Mouse (Mus musculus) lung, embryonic 16.5 days (tissue): ENCODE data around the gene Synpo2l. TPM values are rescaled to one million over a fixed set of nuclear protein-coding genes. Genes with fewer than 3 reads are reported as not detected.

ENCODE experiments used
- ATAC-seq: fragments of 200-750 bp; cut with Nextera tagmentation; 2 replicates; pipeline ENCODE4 v1.8.0; 2017; ENCODE audit warnings: low read depth, mild to moderate bottlenecking, moderate library complexity
- H3K27ac ChIP-seq: fragments of 300-500 bp; sonication (generic); 2 replicates; pipeline ENCODE4 v1.5.1; 2014; ENCODE audit warnings: mild to moderate bottlenecking, control low read depth, low read length
- H3K27me3 ChIP-seq: fragments of 300-500 bp; sonication (generic); 2 replicates; pipeline ENCODE4 v1.6.1; 2014; ENCODE audit warnings: low read depth, low read length, mixed read lengths; ENCODE audit not compliant: control insufficient read depth, insufficient read depth
- H3K36me3 ChIP-seq: fragments of 300-500 bp; sonication (generic); 2 replicates; pipeline ENCODE4 v1.6.1; 2014; ENCODE audit warnings: low read length; ENCODE audit not compliant: control insufficient read depth, insufficient read depth
- H3K4me1 ChIP-seq: fragments of 300-500 bp; sonication (generic); replicated peaks from 2 replicates; pipeline ENCODE4 v1.6.1; 2014; ENCODE audit warnings: low read length, mixed read lengths; ENCODE audit not compliant: control insufficient read depth, insufficient read depth
- H3K4me2 ChIP-seq: fragments of 300-500 bp; sonication (generic); 2 replicates; pipeline ENCODE4 v1.6.1; 2014; ENCODE audit warnings: low read depth, low read length, control low read depth
- H3K4me3 ChIP-seq: fragments of 300-500 bp; sonication (generic); 2 replicates; pipeline ENCODE4 v1.5.1; 2014; ENCODE audit warnings: mild to moderate bottlenecking, low read length, control low read depth
- H3K9ac ChIP-seq: fragments of 300-500 bp; sonication (generic); 2 replicates; pipeline ENCODE4 v1.6.1; 2014; ENCODE audit warnings: low read length, control low read depth
- H3K9me3 ChIP-seq: fragments of 300-500 bp; sonication (generic); 2 replicates; pipeline ENCODE4 v1.6.1; 2016; ENCODE audit warnings: low read length; ENCODE audit not compliant: control insufficient read depth
- whole genome bisulfite sequencing: fragments of 180-500 bp; shearing (Covaris S2); extraction: QIAGEN DNeasy Blood & Tissue Kit; methylation state at CpG from one replicate; pipeline ENCODE4 v1.1.7; 2014; 5-methylcytosine and 5-hydroxymethylcytosine counted together
- polyA plus RNA-seq: library from polyadenylated mRNA; unstranded; fragments of >200 nt; fragmentation: Nextera tagmentation; extraction: Ambion mirVana; gene quantifications from 2 replicates; pipeline ENCODE4 v1.2.1, GENCODE M21; 2015

Synpo2l gene
- polyA plus RNA-seq, 1 experiment from 2014 or later, result 6.2 TPM

- H3K4me2 ChIP-seq, result no peak overlapping the region
- no peak overlapping the region; the same call in 1 of the 2 replicates for H3K9ac ChIP-seq
- H3K4me3 ChIP-seq, result no peak overlapping the region
- H3K27ac ChIP-seq, result no peak overlapping the region
- no peaks in the 10 kb centered on the region for H3K9me3 ChIP-seq
- H3K27me3 ChIP-seq, result peaks cover 10% of the 10 kb centered on the region; the same call in 1 of the 2 replicates
- H3K4me1 ChIP-seq, result peaks cover 8% of the 10 kb centered on the region
- no peaks in the 10 kb centered on the region for H3K36me3 ChIP-seq
- ATAC-seq, result no peak
- 47% methylated on average over 3 of the region's 3 CpGs for WGBS
Observed at GRCm38 (mm10) chr14:20664436-20664835, 3.7 kb downstream of the Synpo2l start.

GRCm38 (mm10) chr14:20663601-20664000, 4.6 kb downstream of the Synpo2l start:
- Histone ChIP-seq H3K9me3 (no peaks in the 10 kb centered on the region), H3K27me3 (peaks cover 10% of the 10 kb centered on the region; the same call in 1 of the 2 replicates), H3K4me2 (no peak overlapping the region), H3K27ac (no peak overlapping the region), H3K4me3 (no peak overlapping the region), H3K36me3 (no peaks in the 10 kb centered on the region), H3K9ac (no peak overlapping the region), H3K4me1 (peaks cover 8% of the 10 kb centered on the region)
- no peak for ATAC-seq
- WGBS, result 43% methylated on average over 2 of the region's 2 CpGs

- Histone ChIP-seq H3K4me3 (no peak overlapping the region), H3K27me3 (peaks cover 10% of the 10 kb centered on the region; the same call in 1 of the 2 replicates), H3K4me1 (peaks cover 8% of the 10 kb centered on the region), H3K27ac (no peak overlapping the region), H3K9me3 (no peaks in the 10 kb centered on the region), H3K4me2 (no peak overlapping the region), H3K36me3 (no peaks in the 10 kb centered on the region), H3K9ac (no peak overlapping the region)
- ATAC-seq, result no peak
- 77% methylated on average over 3 of the region's 3 CpGs for WGBS
Observed at GRCm38 (mm10) chr14:20662740-20663139, 5.4 kb downstream of the Synpo2l start.

DNA sequence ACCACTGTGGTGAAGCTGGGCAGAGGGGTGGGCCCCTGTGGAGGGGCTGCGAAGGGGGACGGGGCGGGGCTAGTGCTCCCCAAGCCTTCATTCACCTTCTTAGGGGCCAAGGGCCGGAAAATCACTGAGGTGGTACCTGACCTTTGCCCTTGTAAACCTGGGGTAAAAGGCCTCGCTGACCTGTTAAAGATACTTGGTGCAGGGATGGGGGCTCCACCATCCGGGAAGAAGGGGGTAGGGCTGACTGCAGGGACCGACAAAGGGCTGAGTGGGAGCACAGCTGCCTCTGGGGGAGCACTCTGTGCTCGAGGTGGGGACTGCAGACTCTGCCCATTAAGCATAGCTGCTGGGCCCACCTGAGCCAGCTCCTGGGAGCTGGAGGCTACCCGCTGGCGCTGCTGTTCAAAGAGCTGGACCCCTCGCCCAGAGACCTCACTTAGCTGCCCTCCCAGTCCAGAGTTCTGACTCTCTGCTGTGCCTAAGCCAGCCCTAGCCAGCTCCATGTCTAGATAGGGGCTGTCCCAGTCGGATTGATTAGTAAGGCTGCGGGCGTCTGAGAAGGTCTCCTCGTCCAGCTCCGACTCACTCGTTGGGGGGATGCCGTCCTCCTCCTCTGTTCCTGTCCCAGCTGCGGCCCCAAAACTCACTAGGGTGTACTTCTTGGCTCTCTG, 6.4 kb downstream of the Synpo2l start:
- Histone ChIP-seq H3K4me1 (peaks cover 8% of the 10 kb centered on the region), H3K4me2 (peak overlapping the region; percentile 97), H3K36me3 (no peaks in the 10 kb centered on the region), H3K4me3 (peak overlapping the region; percentile 79), H3K27me3 (peaks cover 10% of the 10 kb centered on the region; the same call in 1 of the 2 replicates), H3K9ac (peak overlapping the region; percentile 73), H3K27ac (peak overlapping the region; percentile 82), H3K9me3 (no peaks in the 10 kb centered on the region)
- WGBS, result 12% methylated on average over 19 of the region's 19 CpGs
- ATAC-seq, result peak; percentile 35; the same call in 1 of the 2 replicates

DNA sequence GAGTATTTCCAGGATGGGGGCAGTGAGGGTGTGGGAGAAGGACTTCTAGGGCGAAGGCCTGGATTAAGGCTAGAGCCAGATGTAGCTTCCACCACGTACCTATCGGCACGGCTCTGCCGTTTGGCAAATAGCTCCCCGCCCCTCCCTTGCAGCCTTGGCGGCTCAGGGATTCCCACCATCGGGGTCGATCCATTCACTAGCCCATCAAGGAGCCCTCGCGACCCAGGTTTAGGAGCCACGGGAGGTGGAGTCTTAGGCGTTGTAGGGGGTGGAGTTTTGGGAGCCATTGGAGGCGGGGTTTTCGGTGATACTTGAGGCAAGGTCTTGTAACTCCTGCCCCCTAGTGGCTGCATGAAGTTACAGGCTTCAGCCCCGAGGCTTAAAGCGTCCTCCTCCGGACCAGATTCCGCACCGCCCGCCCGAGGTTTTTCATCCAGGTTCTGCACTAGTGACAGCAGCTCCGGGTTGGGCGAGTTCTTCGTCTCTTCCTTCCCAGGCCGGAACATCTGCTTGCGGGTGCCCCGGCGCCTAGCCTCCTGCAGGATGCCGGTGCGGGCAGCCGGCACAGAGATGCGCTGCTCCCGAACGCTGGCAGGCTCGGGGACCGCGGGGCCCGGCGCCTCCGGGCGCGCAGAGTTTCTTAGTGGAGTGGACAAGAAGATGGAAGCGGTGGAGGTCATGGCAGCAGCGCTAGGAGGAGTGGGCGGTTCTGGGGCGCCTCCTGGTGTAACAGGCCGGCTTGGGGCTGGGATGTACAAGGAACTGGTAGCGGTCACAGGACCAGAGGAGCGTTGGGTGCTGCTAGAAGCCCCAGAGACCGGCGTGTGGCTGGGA, 7.1 kb downstream of the Synpo2l start:
- Histone ChIP-seq H3K9ac (peak overlapping the region; percentile 73), H3K9me3 (no peaks in the 10 kb centered on the region), H3K27me3 (peaks cover 10% of the 10 kb centered on the region; the same call in 1 of the 2 replicates), H3K36me3 (no peaks in the 10 kb centered on the region), H3K4me3 (peak overlapping the region; percentile 79), H3K27ac (peak overlapping the region; percentile 82), H3K4me2 (peak overlapping the region; percentile 97), H3K4me1 (peaks cover 8% of the 10 kb centered on the region)
- under 1% methylated on average over 51 of the region's 52 CpGs for WGBS
- peak; percentile 91 for ATAC-seq

- Histone ChIP-seq H3K4me2 (no peak overlapping the region), H3K27me3 (peaks cover 10% of the 10 kb centered on the region; the same call in 1 of the 2 replicates), H3K9me3 (no peaks in the 10 kb centered on the region), H3K27ac (no peak overlapping the region), H3K9ac (no peak overlapping the region), H3K4me3 (no peak overlapping the region), H3K36me3 (no peaks in the 10 kb centered on the region), H3K4me1 (peaks cover 8% of the 10 kb centered on the region)
- no peak for ATAC-seq
- 96% methylated on average over 7 of the region's 7 CpGs for WGBS
Observed at GRCm38 (mm10) chr14:20659687-20660086, 8.5 kb downstream of the Synpo2l start.

DNA sequence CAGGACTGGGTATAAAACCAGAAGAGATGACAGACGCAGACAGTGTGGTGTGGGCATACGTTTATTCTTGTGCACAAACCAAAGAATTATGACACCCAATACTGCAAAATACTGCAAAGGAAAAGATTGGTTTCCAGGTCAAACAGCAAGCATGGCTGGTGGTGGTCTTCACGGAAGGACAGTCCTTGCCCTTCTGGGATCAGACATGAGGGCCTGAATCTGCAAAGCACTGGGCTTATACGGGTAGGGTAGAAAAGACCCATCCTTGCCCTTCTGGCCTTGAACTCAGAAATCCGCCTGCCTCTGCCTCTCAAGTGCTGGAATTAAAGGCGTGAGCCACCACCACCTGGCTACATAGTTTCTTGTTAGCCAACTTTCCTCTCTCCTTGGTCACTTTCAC, 9.3 kb downstream of the Synpo2l start:
- Histone ChIP-seq H3K36me3 (no peaks in the 10 kb centered on the region), H3K27ac (no peak overlapping the region), H3K4me1 (peaks cover 8% of the 10 kb centered on the region), H3K4me2 (no peak overlapping the region), H3K4me3 (no peak overlapping the region), H3K27me3 (peaks cover 10% of the 10 kb centered on the region; the same call in 1 of the 2 replicates), H3K9me3 (no peaks in the 10 kb centered on the region), H3K9ac (no peak overlapping the region)
- no peak for ATAC-seq
- WGBS, result 81% methylated on average over 6 of the region's 6 CpGs

DNA sequence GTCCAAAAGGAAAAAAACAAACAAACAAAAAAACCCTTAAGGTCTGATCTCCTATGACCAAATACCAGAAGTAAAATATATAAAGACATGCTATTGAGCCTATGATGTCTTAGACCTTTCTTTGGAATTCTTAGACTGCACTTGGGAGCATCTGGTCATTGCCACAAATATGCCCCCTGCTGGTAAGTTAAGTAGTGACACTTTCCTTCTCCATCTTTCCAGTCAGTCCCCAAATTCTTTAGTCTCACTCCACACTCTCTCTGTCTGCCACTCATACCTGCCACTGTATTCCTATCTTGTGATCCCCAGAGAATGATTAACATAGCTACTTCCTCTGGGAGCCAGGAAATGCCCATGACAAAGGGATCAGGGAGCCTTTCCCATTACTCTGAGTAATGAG, 9.8 kb downstream of the Synpo2l start:
- Histone ChIP-seq H3K27me3 (peaks cover 10% of the 10 kb centered on the region; the same call in 1 of the 2 replicates), H3K9ac (no peak overlapping the region), H3K36me3 (no peaks in the 10 kb centered on the region), H3K9me3 (no peaks in the 10 kb centered on the region), H3K4me1 (peaks cover 8% of the 10 kb centered on the region), H3K4me3 (no peak overlapping the region), H3K4me2 (no peak overlapping the region), H3K27ac (no peak overlapping the region)
- ATAC-seq, result no peak

DNA sequence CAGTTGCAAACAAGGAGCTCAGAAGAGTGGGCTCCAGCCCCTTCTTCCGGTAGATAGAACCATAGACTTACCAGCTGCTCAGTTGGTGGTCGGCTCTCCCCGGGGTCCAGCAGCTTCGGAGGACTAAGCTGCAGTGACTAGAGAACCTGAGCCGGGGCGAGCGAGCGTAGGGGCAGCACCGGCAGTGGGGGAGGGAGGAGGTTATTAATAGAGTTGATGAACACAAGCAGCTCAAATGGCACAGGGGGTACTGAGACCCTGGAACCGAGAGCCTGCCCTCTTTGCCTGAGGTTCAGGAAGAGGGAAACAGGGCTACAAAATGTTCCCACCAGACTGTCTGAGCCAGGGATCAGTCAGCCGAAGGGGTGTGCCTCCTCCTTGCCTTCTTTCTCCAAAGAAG, 11.8 kb downstream of the Synpo2l start, which contains the start of gene Myoz1:
Myoz1 (minus strand) TSS at position 180 of the 400 bp plus-strand sequence.
- no peaks in the 10 kb centered on the region for H3K27me3 ChIP-seq
- no peak within 1 kb of the TSS for H3K4me2 ChIP-seq
- 44% methylated on average over 11 of the region's 11 CpGs for WGBS
- H3K36me3 ChIP-seq, result no peaks in the 10 kb centered on the region
- no peak within 1 kb of the TSS for H3K27ac ChIP-seq
- no peak within 1 kb of the TSS for H3K4me3 ChIP-seq
- H3K9ac ChIP-seq, result no peak within 1 kb of the TSS
- no peaks in the 10 kb centered on the region for H3K9me3 ChIP-seq
- peaks cover 3% of the 10 kb centered on the region for H3K4me1 ChIP-seq
- ATAC-seq, result no peak
